Mouse (Mus musculus): Measurements from ENCODE around the gene Asap2.

The Asap2 gene

GRCm38 (mm10) chr12:21133031-21133430 lies 142.8 kb downstream of the Asap2 start:
- no peak for DNase-seq (ENCODE audit: low spot score)

- no peak for DNase-seq (ENCODE audit: low spot score)
Observed at GRCm38 (mm10) chr12:21133972-21134859, 144.0 kb downstream of the Asap2 start.

GRCm38 (mm10) chr12:21135651-21136461 lies 145.6 kb downstream of the Asap2 start:
- no peak for DNase-seq (ENCODE audit: low spot score)

DNA sequence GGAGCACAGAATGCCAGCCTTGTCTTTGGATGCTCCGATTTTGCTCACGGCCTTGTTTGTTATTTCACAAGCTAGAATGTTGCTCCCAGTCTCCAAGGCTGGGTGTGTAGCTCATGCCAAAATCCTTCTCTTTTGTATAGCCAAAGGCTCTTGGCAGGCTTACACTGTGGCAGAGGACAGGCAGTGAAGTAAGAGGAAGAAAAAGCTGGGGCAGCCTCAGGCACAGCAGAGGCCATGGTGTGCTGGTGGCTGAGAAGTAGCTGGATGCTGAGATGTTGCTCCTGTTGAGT lies 146.1 kb downstream of the Asap2 start:
- no peak for DNase-seq (ENCODE audit: low spot score)

DNA sequence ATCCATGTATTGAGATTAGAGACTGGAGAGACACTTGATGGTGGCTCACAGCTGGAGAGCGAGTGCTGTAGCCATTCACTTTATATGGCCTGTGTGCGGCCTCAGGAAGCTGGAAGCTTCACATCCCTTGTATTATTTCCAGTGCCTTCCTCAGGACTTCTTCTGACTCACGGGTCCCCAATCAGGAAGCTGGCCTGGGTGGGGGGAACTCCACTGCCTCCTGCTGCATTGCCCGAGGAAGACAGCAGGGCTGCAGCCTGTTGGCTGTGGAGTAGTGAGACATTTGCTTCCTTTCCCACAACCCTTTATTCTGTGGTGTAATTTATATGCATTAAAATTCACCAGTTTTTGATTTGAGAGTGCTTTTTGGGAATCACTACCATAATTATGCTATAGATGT lies 149.3 kb downstream of the Asap2 start:
- no peak for DNase-seq (ENCODE audit: low spot score)

DNA sequence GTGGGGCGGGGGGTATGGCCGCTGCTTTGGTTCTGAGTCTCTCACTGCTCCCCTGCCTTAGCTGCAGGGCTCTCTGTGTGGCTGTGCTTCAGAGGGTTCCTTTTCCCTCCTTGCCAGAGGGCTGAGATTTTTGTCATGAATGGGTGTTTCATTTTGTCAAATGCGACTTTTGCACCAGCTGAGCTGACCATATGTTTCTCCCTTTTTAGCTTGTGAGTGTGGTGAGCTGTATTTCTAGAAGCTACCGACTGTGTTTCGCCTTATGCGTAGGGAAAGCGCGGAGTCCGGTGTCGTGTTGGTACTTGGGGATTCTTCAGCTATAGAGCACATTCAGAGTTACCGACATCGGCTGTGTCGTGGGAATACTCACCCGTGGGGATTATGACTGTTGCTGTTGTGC lies 149.9 kb downstream of the Asap2 start:
- DNase-seq (ENCODE audit: low spot score) = no peak

DNA sequence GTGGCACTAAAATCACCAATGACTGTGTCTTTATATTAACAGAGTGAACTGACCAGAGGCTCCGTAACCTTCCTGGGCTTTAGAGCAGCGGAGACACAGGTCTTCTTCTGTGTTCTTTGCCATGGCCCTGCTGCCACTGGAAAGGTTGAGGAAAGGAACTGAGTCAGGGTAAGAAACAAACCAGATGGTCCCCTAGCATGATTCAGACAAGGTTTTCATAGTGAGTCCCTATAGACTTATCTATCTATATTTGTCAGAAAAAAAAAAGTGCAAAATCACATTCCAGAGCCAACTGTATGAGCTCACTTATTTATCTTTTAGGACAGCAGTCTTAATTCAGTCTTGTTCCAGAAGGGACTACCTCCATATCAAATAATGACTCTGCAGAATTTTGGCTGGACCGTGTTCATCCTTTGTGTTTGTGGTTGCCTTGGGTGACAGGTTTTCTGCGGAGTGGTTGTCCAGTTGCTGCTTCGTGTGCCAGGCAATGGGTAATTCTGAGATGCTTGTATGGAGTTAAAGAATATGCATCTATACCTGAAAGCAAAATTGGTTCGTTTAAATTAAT lies 150.6 kb downstream of the Asap2 start:
- DNase-seq (ENCODE audit: low spot score) = no peak

DNA sequence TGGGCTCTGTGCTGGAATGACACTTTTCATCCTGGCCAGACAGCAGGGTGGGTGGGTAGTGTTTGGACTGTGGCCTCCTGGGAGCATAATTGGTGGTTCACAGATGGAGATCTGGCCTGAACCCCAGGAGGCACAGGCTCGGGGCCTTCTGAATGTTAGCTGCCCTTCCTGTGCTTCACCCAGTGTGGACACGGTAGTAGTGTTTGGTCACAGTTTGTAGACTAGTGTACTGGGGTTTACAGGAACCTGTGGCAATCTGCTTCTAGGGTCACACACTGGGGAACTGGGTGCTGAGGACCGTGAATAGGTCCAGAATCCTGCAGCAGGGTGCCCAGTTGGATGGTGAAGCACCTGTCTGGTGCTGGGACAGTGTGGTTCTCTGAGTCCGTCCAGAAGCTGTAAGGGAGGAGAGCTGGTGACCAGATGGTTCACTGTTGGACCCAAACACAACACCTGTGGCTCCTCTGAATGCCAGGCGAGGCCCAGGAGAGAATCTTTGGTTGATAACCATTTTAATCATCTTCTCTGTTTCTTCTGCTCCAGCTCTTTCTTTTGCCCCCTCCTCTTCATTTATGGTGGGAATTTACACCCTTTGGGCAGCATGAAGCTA lies 151.5 kb downstream of the Asap2 start:
- DNase-seq (ENCODE audit: low spot score) = no peak

DNA sequence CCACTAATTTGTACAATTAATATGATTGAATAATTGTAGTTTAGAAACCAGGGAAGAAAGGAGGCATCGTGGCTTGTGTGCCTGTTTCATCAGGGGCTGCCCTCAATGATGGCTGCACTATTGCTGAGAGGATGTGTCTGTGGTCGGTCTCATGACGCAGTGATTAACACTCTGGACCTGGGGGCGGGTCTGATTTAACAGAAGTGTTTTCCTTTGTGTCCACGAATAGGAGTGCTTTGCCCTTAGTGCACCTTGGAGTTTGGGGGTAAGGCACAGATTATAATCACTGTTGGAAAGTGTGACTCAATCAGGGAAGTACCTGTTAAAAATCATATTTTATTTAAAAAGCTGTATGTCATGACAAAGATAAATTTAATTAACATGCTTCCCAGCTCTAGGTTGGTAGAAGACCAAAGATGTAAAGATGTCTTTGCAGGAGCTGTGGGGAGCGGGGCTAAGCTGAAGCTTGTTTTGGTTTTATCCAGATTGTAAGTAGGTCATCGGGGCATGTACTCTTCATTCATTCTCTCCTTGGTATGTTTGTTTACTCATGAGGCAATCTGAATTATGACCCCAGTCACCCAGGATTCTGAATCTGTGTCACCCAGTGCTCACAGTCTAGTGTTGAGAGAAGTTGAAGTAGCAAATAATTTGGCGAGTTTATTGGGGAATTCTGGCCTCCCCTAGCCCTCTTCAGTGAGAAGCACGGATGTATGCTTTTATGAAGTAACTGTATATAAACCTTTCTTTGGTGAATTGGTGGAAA lies 152.4 kb downstream of the Asap2 start:
- no peak for DNase-seq (ENCODE audit: low spot score)

DNA sequence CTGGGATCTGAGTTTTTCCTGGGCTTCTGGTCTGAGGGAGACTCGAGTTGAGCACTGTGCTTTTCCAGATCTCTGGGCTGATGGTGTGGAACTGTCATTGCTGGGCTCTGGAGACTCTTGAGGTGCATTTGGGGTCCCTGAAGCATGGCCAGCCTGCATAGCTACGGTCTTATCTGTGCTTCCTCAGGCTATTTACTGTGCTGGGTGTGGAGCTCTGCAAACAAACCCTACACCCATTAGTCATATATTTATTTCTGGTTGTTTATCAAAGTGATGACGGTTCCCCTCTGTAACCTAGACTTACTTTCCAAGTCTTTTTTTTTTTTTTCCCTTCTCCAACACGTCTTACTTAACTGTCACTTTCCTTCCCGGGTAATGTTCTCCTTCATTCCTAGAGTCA lies 154.3 kb downstream of the Asap2 start:
- no peak for DNase-seq (ENCODE audit: low spot score)

GRCm38 (mm10) chr12:21145050-21145449 lies 154.8 kb downstream of the Asap2 start:
- no peak for DNase-seq (ENCODE audit: low spot score)

GRCm38 (mm10) chr12:21146826-21147225 lies 156.6 kb downstream of the Asap2 start:
- DNase-seq (ENCODE audit: low spot score) = no peak

- DNase-seq (ENCODE audit: low spot score) = no peak
Observed at GRCm38 (mm10) chr12:21153279-21153707, 163.0 kb downstream of the Asap2 start.

DNA sequence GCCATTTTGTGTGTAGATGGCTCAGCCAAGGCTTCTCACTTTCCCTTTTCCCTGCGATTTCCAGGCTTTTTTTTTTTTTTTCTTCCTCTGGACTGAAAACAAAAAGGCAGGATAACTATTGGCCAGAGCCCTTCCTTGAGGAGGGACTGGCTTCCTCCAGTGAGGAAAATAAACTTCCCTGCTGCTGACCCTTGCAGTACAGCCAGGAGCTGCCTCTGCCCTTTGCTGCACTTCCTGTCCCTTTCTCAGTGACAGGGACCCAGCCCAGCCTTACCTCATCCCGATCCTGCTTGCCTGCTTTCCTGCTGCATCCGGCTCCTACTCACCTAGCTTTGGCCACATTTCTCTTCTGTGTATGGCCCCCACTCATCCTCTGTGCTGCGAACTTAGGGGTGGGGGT lies 164.8 kb downstream of the Asap2 start:
- DNase-seq (ENCODE audit: low spot score) = no peak

DNA sequence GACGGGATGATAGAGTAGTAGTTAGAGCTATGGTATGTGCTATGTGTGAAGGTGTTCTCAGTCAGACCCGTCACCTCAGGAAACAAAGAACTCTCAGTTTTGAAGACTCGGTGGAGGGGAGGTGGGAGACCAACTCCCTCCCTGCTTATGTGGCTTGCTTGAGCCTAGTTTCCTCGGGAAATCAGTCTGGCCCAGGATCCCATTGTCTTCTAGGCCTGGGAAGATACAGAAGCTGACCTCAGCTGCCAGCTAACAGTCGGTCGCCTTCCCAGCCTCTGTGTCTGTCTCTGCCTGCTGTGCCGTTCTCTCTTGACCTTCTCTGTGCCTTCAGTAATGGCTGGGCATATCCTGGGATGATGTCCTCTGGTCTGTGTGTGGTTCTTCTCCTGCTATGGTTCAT lies 169.0 kb downstream of the Asap2 start:
- DNase-seq (ENCODE audit: low spot score) = no peak

DNA sequence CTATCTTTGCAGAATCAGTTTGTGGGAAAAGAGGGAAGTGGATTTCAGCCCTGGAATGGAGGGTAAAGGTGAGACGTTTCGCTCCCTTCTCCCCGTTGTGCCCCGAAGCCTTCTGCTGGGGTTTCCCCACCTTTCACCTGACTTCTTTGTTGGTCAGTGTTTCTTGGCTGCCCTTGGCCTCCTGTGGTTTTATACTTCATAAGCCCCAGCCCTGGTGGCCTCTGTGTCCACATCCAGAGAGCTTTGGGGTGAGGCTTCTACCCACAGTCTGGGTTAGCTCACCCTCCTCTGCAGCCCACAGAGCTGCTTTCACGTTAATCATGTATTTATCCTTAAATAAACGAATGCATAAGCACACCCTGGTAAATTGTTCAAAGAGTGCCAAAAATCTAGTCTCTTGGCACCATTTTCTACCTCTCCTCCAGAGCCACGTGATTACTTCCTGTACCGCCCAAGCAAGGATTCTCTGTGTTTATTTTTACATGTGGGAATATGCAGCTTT lies 170.1 kb downstream of the Asap2 start:
- no peak for DNase-seq (ENCODE audit: low spot score)

- no peak for DNase-seq (ENCODE audit: low spot score)
Observed at GRCm38 (mm10) chr12:21161841-21162240, 171.6 kb downstream of the Asap2 start.

GRCm38 (mm10) chr12:21163706-21164105 lies 173.4 kb downstream of the Asap2 start:
- no peak for DNase-seq (ENCODE audit: low spot score)

GRCm38 (mm10) chr12:21164251-21164650 lies 174.0 kb downstream of the Asap2 start:
- no peak for DNase-seq (ENCODE audit: low spot score)

DNA sequence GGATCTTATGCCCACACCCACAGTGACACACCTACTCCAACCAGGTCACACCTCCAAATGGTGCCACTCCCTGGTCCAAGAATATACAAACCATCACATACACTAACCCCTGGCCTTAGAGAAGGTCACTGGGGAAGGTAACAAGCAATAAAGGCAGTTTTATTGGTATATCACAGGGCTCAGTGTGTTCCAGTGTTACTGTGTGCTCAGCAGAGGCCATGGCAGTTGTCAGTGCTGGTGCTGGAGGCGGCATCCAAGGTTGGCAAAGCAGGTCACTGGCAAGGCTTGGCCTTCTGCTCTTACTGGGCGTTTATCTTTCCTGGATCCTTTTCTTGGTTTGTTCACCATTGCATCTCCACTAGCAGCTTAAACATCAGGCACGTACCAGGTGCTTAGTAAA lies 174.9 kb downstream of the Asap2 start:
- no peak for DNase-seq (ENCODE audit: low spot score)

DNA sequence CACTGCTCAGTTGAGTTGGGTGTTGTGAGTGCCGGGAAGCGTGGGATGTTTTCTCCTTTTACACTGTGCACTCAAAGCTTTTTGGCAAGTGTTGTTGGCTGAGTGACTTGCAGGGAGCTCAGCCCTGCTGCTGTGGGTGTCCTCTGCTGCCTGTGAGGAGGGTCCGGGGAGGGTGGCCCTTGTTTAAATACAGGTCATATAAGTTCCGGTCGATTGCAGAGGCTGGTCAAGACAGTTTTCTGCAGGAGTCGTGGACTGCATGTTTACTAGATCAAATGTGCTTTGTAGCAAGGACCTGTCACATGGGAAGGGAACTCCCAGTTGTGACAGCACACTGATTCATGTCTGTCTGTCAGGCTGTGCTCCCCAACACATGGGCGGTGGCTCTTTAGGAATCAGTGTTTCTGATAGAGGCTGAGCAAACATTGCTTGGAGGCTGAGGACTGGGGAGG lies 175.7 kb downstream of the Asap2 start:
- no peak for DNase-seq (ENCODE audit: low spot score)
